Comparison of ENCODE assay signal across 7 mouse cellular contexts in the genomic region with DNA sequence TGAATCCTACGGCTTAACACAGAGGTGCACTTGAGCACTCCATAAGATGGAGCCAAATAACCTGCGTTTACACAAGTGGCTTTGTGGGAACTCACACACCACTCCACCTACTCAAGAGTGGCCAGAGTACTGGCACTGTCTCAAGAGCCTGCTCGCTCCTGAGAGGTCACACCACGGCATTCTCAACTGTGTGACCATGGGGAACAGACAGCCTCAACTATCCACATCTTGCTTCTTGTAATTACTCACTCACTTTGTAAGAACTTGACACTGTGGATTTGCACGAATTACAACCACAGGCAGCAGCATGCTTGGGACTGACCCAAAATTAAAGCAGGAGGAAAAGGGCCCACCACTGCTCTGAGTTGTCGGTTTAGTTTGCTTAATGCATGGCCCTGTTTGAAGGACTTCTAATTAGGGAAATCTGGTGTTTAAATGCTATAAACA. TPM values are rescaled to one million over a fixed set of nuclear protein-coding genes. Genes with fewer than 3 reads are reported as not detected.
A peak's percentile ranks its signal among the peaks of the same experiment; 100 is the strongest.
DNase-seq lines count a peak whose midpoint lies in the region; ATAC-seq lines count a peak whose summit lies in the region.

No protein-coding gene starts in this region.

- peak overlapping the region; percentile 50 for H3K4me3 ChIP-seq in embryonic facial prominence, embryonic 15.5 days (replicated peaks)
- H3K4me3 ChIP-seq in limb, embryonic 11.5 days (ENCODE audit: low read depth, low read length), result peak overlapping the region; percentile 31
- no peak overlapping the region for H3K4me3 ChIP-seq in midbrain, embryonic 11.5 days (ENCODE audit: low read depth, low read length)

- H3K4me2 ChIP-seq in embryonic facial prominence, embryonic 15.5 days (replicated peaks), result peak overlapping the region; percentile 56
- H3K4me2 ChIP-seq in limb, embryonic 11.5 days (ENCODE audit: low read depth, severe bottlenecking), result peak overlapping the region; percentile 41
- peak overlapping the region; percentile 32 for H3K4me2 ChIP-seq in midbrain, embryonic 11.5 days

- no peaks in the 10 kb centered on the region for H3K36me3 ChIP-seq in embryonic facial prominence, embryonic 15.5 days
- H3K36me3 ChIP-seq in limb, embryonic 11.5 days (ENCODE audit: control insufficient read depth, insufficient read depth, low read length), result no peaks in the 10 kb centered on the region
- no peaks in the 10 kb centered on the region for H3K36me3 ChIP-seq in midbrain, embryonic 11.5 days (ENCODE audit: control insufficient read depth, insufficient read depth, low read length)

- H3K27ac ChIP-seq in embryonic facial prominence, embryonic 15.5 days (replicated peaks), result peak overlapping the region; percentile 88
- peak overlapping the region; percentile 48 for H3K27ac ChIP-seq in limb, embryonic 11.5 days (replicated peaks; ENCODE audit: low read depth, low read length)
- H3K27ac ChIP-seq in midbrain, embryonic 11.5 days (ENCODE audit: low read depth, low read length), result no peak overlapping the region

- intact Hi-C loops in heart, postnatal 10 days (cut with DNase I), result loop anchor here (1.0 to 10.0 kb wide), 3 partner anchors 47 to 277 kb away; no protein-coding TSS in a partner anchor

- 8% methylated on average over 6 of the region's 6 CpGs for WGBS in embryonic facial prominence, embryonic 15.5 days
- 20% methylated on average over 6 of the region's 6 CpGs for WGBS in limb, embryonic 11.5 days
- WGBS in midbrain, embryonic 11.5 days, result 58% methylated on average over 6 of the region's 6 CpGs

- no peaks in the 10 kb centered on the region for H3K27me3 ChIP-seq in embryonic facial prominence, embryonic 15.5 days
- no peaks in the 10 kb centered on the region for H3K27me3 ChIP-seq in limb, embryonic 11.5 days (ENCODE audit: control insufficient read depth, insufficient read depth, low read length)
- H3K27me3 ChIP-seq in midbrain, embryonic 11.5 days (ENCODE audit: control insufficient read depth, insufficient read depth, low read length), result no peaks in the 10 kb centered on the region

- peak; percentile 27 for DNase-seq in A20 (ENCODE audit: low read depth, low spot score)
- DNase-seq in Muller cell, postnatal 12 days (ENCODE audit: inconsistent ontology term), result peak; percentile 54
- peak; percentile 68 to 80 for DNase-seq in heart, postnatal 10 days
- peak; percentile 60 for DNase-seq in limb, embryonic 11.5 days (ENCODE audit: low spot score)
- DNase-seq in midbrain, embryonic 11.5 days (ENCODE audit: low spot score, missing footprints), result no peak
- DNase-seq in right cerebral cortex, adult 2 months (ENCODE audit: low spot score in 2 of 2), result no peak

- H3K9me3 ChIP-seq in embryonic facial prominence, embryonic 15.5 days (replicated peaks), result no peaks in the 10 kb centered on the region
- H3K9me3 ChIP-seq in limb, embryonic 11.5 days (ENCODE audit: control insufficient read depth, low read length), result no peaks in the 10 kb centered on the region
- H3K9me3 ChIP-seq in midbrain, embryonic 11.5 days (ENCODE audit: control insufficient read depth, low read length), result no peaks in the 10 kb centered on the region

- peak overlapping the region; percentile 31 for H3K9ac ChIP-seq in embryonic facial prominence, embryonic 15.5 days
- peak overlapping the region; percentile 49 for H3K9ac ChIP-seq in limb, embryonic 11.5 days (ENCODE audit: low read length)
- peak overlapping the region; percentile 12; the same call in 1 of the 2 replicates for H3K9ac ChIP-seq in midbrain, embryonic 11.5 days (ENCODE audit: low read length)

- H3K4me1 ChIP-seq in embryonic facial prominence, embryonic 15.5 days, result peaks cover 9% of the 10 kb centered on the region
- no peaks in the 10 kb centered on the region for H3K4me1 ChIP-seq in limb, embryonic 11.5 days (ENCODE audit: control insufficient read depth, insufficient read depth, low read length)
- H3K4me1 ChIP-seq in midbrain, embryonic 11.5 days (ENCODE audit: control insufficient read depth, insufficient read depth, low read length), result peaks cover 3% of the 10 kb centered on the region

- ATAC-seq in embryonic facial prominence, embryonic 15.5 days (ENCODE audit: insufficient number of reproducible peaks, low FRiP score, low TSS enrichment, low read depth), result peak; percentile 61; the same call in 1 of the 2 replicates
- ATAC-seq in limb, embryonic 11.5 days (ENCODE audit: insufficient number of reproducible peaks, low FRiP score, low TSS enrichment, low read depth), result peak; percentile 59
- ATAC-seq in midbrain, embryonic 11.5 days (ENCODE audit: low FRiP score), result no peak

RNA-seq across cellular contexts. Expression of gene Dnajb4, which starts 18.3 kb away (rescaled TPM):
- 33.8 and 34.2 TPM in 2 replicates for polyA plus RNA-seq in embryonic facial prominence, embryonic 15.5 days (2015; fragmentation: Nextera tagmentation; extraction: Ambion mirVana)
- 10 to 100 TPM; 70.3 to 70.6 TPM for total RNA-seq in heart, postnatal 10 days (2021)
- polyA plus RNA-seq in limb, embryonic 11.5 days (2014; fragmentation: Nextera tagmentation; extraction: Ambion mirVana), result 32.4 and 33.2 TPM in 2 replicates
- 26.6 and 29.0 TPM in 2 replicates for polyA plus RNA-seq in midbrain, embryonic 11.5 days (2014; fragmentation: Nextera tagmentation; extraction: Ambion mirVana)

RNA-seq across cellular contexts. Expression of gene Fubp1, which starts 18.4 kb away (rescaled TPM):
- 202 and 211 TPM in 2 replicates for polyA plus RNA-seq in embryonic facial prominence, embryonic 15.5 days (2015; fragmentation: Nextera tagmentation; extraction: Ambion mirVana)
- 10 to 100 TPM; 82.2 to 90.6 TPM for total RNA-seq in heart, postnatal 10 days (2021)
- polyA plus RNA-seq in limb, embryonic 11.5 days (2014; fragmentation: Nextera tagmentation; extraction: Ambion mirVana), result 452 and 482 TPM in 2 replicates
- 452 and 457 TPM in 2 replicates for polyA plus RNA-seq in midbrain, embryonic 11.5 days (2014; fragmentation: Nextera tagmentation; extraction: Ambion mirVana)

RNA-seq across cellular contexts. Expression of gene Gipc2, which starts 25.8 kb away (rescaled TPM):
- polyA plus RNA-seq in embryonic facial prominence, embryonic 15.5 days (2015; fragmentation: Nextera tagmentation; extraction: Ambion mirVana), result 4.5 and 8.6 TPM in 2 replicates
- 1 to 10 TPM; 3.8 to 5.4 TPM for total RNA-seq in heart, postnatal 10 days (2021)
- polyA plus RNA-seq in limb, embryonic 11.5 days (2014; fragmentation: Nextera tagmentation; extraction: Ambion mirVana), result 3.0 and 3.3 TPM in 2 replicates
- 1.5 and 2.1 TPM in 2 replicates for polyA plus RNA-seq in midbrain, embryonic 11.5 days (2014; fragmentation: Nextera tagmentation; extraction: Ambion mirVana)

Comparison
In these comparisons a context has a peak if more than half of its experiments do, and no peak if none do; other contexts are left out.
1. DNase-seq: peak in A20 (single experiment), Muller cell, postnatal 12 days (single experiment), heart, postnatal 10 days (2 of 2) and limb, embryonic 11.5 days (single experiment); none in midbrain, embryonic 11.5 days (single experiment) and right cerebral cortex, adult 2 months (0 of 2).
2. Peak in every context shown above with its lines, with median percentiles within 50 percentile points of each other: H3K4me2 ChIP-seq and H3K9ac ChIP-seq.